Comparison of ENCODE assay signal across 7 mouse cellular contexts in the genomic region with DNA sequence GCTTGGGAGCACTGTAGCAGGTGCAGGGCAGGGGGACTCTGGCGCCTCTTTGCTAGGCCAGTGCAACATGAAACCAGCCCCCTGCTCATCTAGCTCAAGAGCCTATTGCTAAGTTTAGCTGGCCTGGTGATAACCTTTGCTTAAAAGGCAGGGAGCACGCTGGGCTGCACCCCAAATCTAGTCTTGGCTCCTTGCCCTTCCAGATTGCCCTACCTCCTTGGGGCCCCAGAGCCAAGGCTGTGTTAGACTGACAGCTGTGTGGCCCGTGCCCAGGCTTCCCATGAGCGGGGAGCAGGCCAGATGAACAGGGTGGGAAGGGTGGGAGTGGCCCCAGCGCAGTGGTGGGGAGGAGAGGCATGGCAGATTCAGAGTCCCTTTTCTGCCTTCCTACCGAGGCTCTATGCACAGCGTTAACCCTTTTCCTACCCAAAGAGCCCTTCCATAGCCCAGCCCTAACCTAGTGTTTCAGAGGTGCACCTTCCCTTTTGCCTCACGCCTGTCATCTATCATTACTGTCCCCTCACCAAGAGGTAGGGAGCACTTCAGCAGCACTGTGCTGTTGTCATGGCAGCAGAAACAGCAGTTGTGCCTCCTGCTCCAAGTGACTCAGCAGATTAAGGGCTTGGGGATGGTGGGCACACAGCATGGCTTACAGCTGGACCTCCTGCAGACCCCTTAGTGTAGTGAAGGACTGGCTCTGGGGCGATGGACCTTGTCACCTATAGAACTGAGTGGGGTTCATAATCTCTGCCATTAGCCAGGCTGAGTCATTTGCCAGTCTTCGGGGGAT. TPM values are rescaled to one million over a fixed set of nuclear protein-coding genes. Genes with fewer than 3 reads are reported as not detected.
DNase-seq lines count a peak whose midpoint lies in the region; ATAC-seq and TF ChIP-seq lines count a peak whose summit lies in the region.

No protein-coding gene starts in this region.

- peak overlapping the region; percentile 93 for H3K4me2 ChIP-seq in midbrain, embryonic 11.5 days

- DNase-seq in A20 (ENCODE audit: low read depth, low spot score) = peak; percentile 64
- DNase-seq in embryo, embryonic 11 days = peak; percentile 55
- DNase-seq in heart, adult 9 months (ENCODE audit: low spot score in 2 of 2) = peak; percentile 79 to 82
- DNase-seq in kidney, postnatal 10 days = peak; percentile 41
- DNase-seq in midbrain, embryonic 11.5 days (ENCODE audit: low spot score, missing footprints) = peak; percentile 93
- no peak for DNase-seq in T-cell, adult 2 months (ENCODE audit: low spot score)

- no peak for TF ChIP-seq CTCF in ES-Bruce4 (IDR thresholded peaks at IDR 0.05; ENCODE audit: low read depth, low read length)

- peak overlapping the region; percentile 76 for H3K4me3 ChIP-seq in ES-Bruce4 (ENCODE audit: low read depth, low read length)
- peak overlapping the region; percentile 96; the same call in 1 of the 2 replicates for H3K4me3 ChIP-seq in midbrain, embryonic 11.5 days (ENCODE audit: low read depth, low read length)

- TF ChIP-seq POLR2A in ES-Bruce4 (IDR thresholded peaks at IDR 0.05; ENCODE audit: insufficient read depth, low read length) = no peak

- ATAC-seq in midbrain, embryonic 11.5 days (ENCODE audit: low FRiP score) = no peak

- H3K9me3 ChIP-seq in ES-Bruce4 (replicated peaks; ENCODE audit: control insufficient read depth, insufficient read depth, low read length, poor library complexity, severe bottlenecking) = no peaks in the 10 kb centered on the region
- H3K9me3 ChIP-seq in midbrain, embryonic 11.5 days (ENCODE audit: control insufficient read depth, low read length) = no peaks in the 10 kb centered on the region

- H3K36me3 ChIP-seq in ES-Bruce4 (ENCODE audit: control insufficient read depth, insufficient read depth, low read length, poor library complexity, severe bottlenecking) = peaks cover 68% of the 10 kb centered on the region
- peaks cover 38% of the 10 kb centered on the region for H3K36me3 ChIP-seq in midbrain, embryonic 11.5 days (ENCODE audit: control insufficient read depth, insufficient read depth, low read length)

- WGBS in midbrain, embryonic 11.5 days = 16% methylated on average over 10 of the region's 10 CpGs

- peak overlapping the region; percentile 78 for H3K27ac ChIP-seq in ES-Bruce4 (ENCODE audit: insufficient read depth, low read length)
- peak overlapping the region; percentile 74 for H3K27ac ChIP-seq in midbrain, embryonic 11.5 days (ENCODE audit: low read depth, low read length)

- H3K4me1 ChIP-seq in ES-Bruce4 (ENCODE audit: control insufficient read depth, insufficient read depth, low read length) = peaks cover 8% of the 10 kb centered on the region
- peaks cover 30% of the 10 kb centered on the region for H3K4me1 ChIP-seq in midbrain, embryonic 11.5 days (ENCODE audit: control insufficient read depth, insufficient read depth, low read length)

- peak overlapping the region; percentile 87 for H3K9ac ChIP-seq in ES-Bruce4 (ENCODE audit: low read depth, poor library complexity, severe bottlenecking)
- peak overlapping the region; percentile 65 for H3K9ac ChIP-seq in midbrain, embryonic 11.5 days (ENCODE audit: low read length)

- TF ChIP-seq EP300 in ES-Bruce4 (IDR thresholded peaks at IDR 0.05; ENCODE audit: insufficient read depth, low read depth, low read length) = no peak

- no peaks in the 10 kb centered on the region for H3K27me3 ChIP-seq in ES-Bruce4 (ENCODE audit: control insufficient read depth, insufficient read depth, low read length, poor library complexity, severe bottlenecking)
- no peaks in the 10 kb centered on the region for H3K27me3 ChIP-seq in midbrain, embryonic 11.5 days (ENCODE audit: control insufficient read depth, insufficient read depth, low read length)

RNA-seq across cellular contexts. Expression of a gene that starts 0.8 kb away (rescaled TPM):
- 933 and 990 TPM in 2 replicates for polyA plus RNA-seq in ES-Bruce4 (2011; ENCODE audit: insufficient read depth, insufficient read length, low read depth, missing spikeins)
- 2,357 and 2,675 TPM in 2 replicates for polyA plus RNA-seq in midbrain, embryonic 11.5 days (2014; fragmentation: Nextera tagmentation; extraction: Ambion mirVana)

RNA-seq across cellular contexts. Expression of a gene that starts 22.0 kb away (rescaled TPM):
- 8.3 and 9.9 TPM in 2 replicates for polyA plus RNA-seq in ES-Bruce4 (2011; ENCODE audit: insufficient read depth, insufficient read length, low read depth, missing spikeins)
- 8.4 and 8.6 TPM in 2 replicates for polyA plus RNA-seq in midbrain, embryonic 11.5 days (2014; fragmentation: Nextera tagmentation; extraction: Ambion mirVana)

RNA-seq across cellular contexts. Expression of a gene that starts 24.4 kb away (rescaled TPM):
- polyA plus RNA-seq in ES-Bruce4 (2011; ENCODE audit: insufficient read depth, insufficient read length, low read depth, missing spikeins) = 383 and 401 TPM in 2 replicates
- polyA plus RNA-seq in midbrain, embryonic 11.5 days (2014; fragmentation: Nextera tagmentation; extraction: Ambion mirVana) = 127 and 140 TPM in 2 replicates

RNA-seq across cellular contexts. Expression of a gene that starts 24.5 kb away (rescaled TPM):
- polyA plus RNA-seq in ES-Bruce4 (2011; ENCODE audit: insufficient read depth, insufficient read length, low read depth, missing spikeins) = 113 TPM in 2 replicates
- 200 and 208 TPM in 2 replicates for polyA plus RNA-seq in midbrain, embryonic 11.5 days (2014; fragmentation: Nextera tagmentation; extraction: Ambion mirVana)

RNA-seq across cellular contexts. Expression of a gene that starts 35.3 kb away (rescaled TPM):
- 75.1 and 78.4 TPM in 2 replicates for polyA plus RNA-seq in ES-Bruce4 (2011; ENCODE audit: insufficient read depth, insufficient read length, low read depth, missing spikeins)
- 55.1 and 58.4 TPM in 2 replicates for polyA plus RNA-seq in midbrain, embryonic 11.5 days (2014; fragmentation: Nextera tagmentation; extraction: Ambion mirVana)
